Mouse (Mus musculus): ENCODE results near the gene Nek3.

The Nek3 gene

DNA sequence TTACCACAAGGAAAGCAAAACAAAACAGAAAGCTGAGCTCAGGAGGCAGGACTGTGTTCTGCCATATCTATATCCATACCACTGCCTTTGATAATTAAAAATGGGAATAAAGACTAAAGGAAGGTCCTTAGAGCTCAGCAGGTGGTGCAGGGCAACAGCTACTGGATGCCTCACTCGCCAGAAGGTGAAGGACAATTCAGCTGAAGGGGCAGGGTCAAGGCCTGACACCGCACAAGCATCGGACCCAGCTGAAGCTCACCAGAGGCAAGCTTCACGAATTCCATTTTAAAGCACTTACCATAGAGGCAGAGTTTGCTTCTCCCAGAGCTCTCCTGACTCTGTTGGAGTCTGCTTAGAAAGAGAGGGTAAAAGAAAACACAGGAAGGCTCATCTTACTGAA lies 23.6 kb downstream of the Nek3 start:
- DNase-seq, result no peak

DNA sequence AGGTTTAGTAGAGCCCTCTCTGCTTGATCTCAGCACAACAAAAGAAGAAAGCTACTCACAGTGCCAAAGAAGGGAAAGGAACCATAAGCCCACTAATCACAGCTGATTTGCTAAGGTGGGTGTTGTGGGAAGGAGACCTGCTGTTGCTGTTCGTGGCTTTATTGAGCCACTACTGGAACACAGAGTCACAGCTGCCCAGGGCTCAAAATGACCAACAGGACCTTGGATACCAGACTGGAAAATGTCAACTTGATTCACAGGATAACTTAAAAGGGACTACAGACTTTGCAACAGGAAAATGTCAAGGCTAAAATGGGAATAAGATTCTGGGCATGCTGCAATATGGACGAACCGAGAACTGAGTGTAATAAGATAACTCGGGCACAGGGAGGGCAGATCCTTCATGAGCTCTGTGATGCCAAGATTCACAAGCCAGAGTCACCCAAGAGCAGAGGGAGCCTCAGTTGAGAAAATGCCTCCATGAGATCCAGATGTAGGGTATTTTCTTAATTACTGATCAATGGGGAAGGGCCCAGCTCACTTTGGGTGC lies 24.3 kb downstream of the Nek3 start:
- no peak for DNase-seq

DNA sequence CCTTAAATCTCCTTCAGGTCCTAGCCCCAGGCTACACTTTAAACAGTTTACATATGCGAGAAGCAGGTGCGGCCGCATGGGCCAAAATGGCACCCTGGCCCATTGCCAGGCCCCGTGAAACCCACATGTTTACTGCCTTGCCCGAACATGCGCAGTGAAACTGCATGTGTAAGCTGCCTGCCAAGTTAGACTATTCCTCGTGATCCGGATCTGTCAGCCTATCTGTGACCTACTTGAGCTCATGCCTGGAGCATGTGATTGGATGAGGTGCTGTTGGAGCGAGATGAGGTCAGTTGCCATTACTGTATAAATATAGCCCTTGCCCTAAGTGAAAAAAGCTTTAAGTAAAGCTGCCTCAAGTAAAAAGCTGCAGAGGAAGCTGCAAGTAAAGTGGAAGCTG lies 29.8 kb downstream of the Nek3 start:
- peak; percentile 11 for DNase-seq

DNA sequence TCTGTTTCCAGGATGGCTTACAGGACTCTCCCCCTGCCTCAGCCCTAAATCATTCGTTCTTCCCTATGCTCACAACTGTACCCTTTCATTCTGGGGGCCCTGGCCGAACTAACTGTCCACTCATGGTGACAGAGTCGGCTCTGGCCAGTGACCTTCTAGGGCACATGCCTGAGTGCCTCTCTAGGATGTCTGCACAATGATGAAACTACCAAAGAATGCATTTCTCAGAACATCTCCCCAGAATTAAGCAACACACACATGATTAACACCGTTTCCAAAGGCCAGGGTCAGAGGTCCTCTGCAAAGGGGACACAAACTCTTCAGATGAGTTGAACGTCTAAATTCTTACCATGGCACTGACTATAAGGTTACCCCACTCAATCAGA lies 31.5 kb downstream of the Nek3 start:
- DNase-seq, result no peak

DNA sequence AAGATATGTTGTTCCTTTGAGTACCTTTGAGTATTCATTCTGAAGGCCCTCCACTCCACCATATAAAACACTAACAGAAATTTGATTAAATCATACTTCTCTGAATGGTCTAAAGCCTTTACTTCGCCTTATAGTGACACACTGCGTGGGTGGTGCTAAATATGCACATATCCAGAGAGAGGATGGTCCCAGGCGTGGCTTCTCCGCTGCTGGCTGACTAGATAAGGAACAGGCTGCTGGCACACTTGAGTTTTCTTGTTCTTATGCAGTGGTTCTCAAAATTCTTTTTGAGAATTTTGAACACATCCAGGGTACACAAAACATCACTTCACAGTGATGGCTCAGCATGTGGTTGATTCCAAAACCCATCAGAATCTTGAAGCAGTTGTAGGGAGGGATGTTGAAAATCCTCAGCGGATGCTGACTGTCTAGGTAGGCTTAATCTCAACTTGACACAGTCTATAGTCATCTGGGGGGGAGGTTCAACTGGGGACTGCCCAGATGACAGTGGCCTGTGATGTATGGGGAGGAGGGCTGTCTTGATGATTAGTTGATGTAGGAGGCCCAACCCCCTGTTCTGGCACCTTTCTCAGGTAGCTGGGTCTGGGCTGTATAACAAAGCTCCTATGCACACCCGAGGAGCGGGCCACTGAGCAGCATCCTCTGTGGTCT lies 32.0 kb downstream of the Nek3 start:
- no peak for DNase-seq

DNA sequence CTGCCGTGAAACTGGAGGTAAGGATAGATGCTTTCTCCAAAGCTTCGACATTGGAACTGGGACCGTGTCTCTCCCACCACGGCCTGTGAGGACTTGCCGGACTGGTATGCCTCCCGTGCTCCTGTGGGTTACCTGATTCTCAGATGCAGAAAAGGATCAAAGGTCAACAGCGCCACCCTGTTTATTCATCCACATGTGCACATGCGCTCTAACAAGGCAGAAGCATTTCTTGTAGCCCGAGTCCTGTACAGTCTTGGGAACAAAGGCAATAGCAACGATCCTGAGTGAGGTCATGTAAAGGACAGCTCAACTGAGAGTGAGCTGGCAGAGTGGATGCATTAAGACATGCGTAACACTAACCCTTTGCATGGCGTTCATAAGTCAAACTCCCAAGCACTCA lies 34.2 kb downstream of the Nek3 start:
- DNase-seq, result no peak

DNA sequence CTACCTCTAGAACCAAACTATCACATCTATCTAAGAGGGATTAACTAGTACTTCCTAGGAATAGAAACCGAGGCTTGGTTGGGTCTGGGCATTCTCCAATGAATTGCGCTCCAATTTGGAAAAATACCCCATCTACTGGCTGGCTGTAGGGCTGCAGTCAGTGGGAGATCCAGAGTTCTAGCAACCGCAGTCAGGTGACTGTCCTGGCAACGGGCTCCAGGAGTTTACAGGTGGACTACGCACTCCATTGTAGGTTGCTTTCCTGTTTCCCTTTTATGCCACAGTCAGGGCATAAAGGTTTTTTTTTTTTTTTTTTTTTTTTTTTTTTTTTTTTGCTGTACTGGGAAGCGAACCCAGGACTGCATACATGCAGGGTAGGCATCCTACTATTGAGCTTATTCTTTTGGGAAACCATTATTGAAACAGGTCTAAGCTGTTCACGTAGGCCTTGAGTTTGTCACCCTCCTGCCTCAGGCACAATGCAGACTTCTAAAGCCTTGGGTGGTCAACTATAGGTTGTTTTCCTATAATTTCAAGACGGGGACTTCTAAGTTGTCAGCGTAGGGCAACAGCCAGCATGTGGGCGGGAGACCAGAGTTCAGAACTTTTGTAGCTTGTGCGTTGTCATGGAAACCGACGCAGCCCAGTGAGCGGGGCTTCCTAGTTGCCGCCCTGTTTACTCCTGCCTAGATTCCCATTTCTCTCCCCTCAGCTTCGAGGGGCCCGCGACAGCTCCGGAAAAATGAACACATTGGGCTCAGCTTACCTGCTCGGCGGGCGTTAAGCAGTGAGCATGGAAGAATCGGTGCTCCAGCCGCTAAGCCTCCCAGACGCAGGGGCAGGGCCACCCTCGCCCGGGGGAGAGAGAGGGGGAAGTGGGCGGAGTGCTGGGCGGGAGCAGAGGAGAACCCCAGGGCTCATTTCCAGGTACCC lies 41.7 kb downstream of the Nek3 start, which contains the start of gene Nek5:
Gene Nek5, minus strand, starts transcription at position 834 of the 933 bp plus-strand sequence.
- DNase-seq, result peak; percentile 52

DNA sequence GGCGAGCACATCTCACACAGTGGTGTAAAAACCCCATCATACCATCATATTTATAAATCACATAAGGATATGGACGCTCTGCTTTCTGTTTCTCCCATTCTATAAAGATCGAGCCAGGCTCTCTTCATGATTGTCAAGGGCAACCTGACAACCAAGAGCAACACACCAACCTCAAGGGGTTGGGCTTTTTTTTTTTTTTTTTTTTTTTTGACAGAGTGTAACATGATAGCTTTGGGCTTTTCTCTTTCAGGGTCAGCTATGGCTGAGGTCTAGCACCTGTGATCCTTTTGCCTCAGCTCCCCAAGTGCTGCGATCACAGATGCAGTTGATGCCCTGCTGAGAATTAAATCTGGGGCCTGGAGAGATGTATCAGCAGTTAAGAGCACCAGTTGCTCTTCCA lies 59.2 kb downstream of the Nek3 start:
- no peak for DNase-seq

DNA sequence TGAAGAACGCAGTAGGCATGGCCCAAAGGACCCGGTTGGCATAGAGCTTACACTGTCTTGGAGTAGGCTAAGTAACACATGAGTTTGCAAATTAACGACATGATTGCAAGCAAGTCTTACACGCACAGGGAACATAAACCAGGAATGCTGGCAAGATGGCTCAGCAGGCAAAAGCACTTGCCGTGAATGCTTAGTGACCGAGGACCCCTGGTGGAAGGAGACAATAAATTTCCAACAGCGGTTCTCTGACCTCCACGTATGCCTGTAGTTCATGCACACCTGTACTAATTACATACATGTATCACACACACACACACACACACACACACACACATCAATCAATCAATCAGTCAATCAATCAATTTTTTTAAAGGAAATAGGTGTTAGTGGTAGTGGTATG lies 74.7 kb downstream of the Nek3 start:
- DNase-seq, result no peak

DNA sequence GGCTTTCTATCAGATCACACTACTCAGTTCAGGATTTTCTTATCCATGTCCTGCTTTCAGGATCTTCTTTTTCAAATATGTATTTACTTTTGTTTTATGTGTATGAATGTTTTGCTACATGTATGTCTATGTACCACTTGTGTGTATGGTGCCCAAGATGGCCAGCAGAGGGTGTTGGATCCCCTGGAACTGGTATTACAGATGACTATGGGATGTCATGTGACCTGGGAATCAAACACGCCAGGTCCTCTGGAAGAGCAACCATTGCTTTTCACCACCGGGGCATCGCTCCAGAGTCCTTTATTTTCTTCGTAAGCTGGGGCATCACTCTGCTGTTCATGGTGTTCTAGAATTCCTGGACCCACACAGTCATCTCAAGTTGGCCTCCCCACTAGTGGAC lies 77.0 kb downstream of the Nek3 start:
- no peak for DNase-seq

DNA sequence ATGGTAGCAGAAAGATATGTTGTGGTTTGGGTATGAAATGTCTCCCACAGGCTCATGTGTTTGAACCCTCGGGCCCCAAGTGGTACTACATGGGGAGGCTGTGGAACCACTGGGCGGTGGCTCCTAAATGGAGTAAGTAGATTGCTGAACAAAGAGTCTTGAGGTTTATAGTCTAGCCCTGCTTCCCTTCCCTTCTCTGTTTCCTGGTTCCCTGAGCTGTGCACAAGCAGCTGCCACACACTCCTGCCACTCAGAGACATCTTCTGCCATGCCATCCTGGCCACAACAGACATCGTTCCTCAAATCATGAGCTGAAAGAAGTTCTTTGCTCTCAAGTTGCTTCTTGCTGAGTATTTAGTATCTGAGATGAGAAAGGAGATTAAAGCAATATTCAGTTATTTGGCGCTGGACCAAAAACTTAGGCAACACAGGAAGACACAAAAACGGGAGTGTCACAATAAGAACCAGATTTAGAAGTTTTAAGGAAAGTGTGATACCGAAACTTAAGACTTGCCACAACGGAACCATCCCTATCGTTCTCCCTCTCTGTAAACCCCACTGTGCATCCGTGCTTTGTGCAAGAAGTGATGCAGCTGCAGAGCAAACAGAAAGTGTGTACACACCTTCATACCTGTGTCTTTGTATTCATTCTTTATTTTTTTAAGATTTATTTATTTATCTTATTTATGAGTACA lies 86.8 kb downstream of the Nek3 start:
- no peak for DNase-seq
